Mouse (Mus musculus): Measurements from ENCODE around the gene Plekha5.

The Plekha5 gene

GRCm38 (mm10) chr6:140620531-140621349 is 196.9 kb downstream of the Plekha5 start:
- no peak for DNase-seq

GRCm38 (mm10) chr6:140621622-140622021 is 197.8 kb downstream of the Plekha5 start:
- no peak for DNase-seq

- DNase-seq: no peak
Measured at GRCm38 (mm10) chr6:140622391-140623225, 198.8 kb downstream of the Plekha5 start, which contains the start of gene Aebp2. TSS of gene Aebp2 (plus strand) at chr6:140622663.

GRCm38 (mm10) chr6:140623226-140624095 is 199.6 kb downstream of the Plekha5 start:
- peak; percentile 94 for DNase-seq

GRCm38 (mm10) chr6:140624096-140625051 is 200.5 kb downstream of the Plekha5 start:
- no peak for DNase-seq

- no peak for DNase-seq
Measured at GRCm38 (mm10) chr6:140629176-140629859, 205.5 kb downstream of the Plekha5 start.

GRCm38 (mm10) chr6:140630306-140630705 is 206.5 kb downstream of the Plekha5 start:
- no peak for DNase-seq

- no peak for DNase-seq
Measured at GRCm38 (mm10) chr6:140633616-140634015, 209.8 kb downstream of the Plekha5 start.

- no peak for DNase-seq
Measured at GRCm38 (mm10) chr6:140636290-140636689, 212.4 kb downstream of the Plekha5 start.

- DNase-seq: no peak
Measured at GRCm38 (mm10) chr6:140642010-140642409, 218.2 kb downstream of the Plekha5 start.

GRCm38 (mm10) chr6:140642655-140643054 is 218.8 kb downstream of the Plekha5 start:
- DNase-seq: no peak

GRCm38 (mm10) chr6:140645931-140646330 is 222.1 kb downstream of the Plekha5 start:
- DNase-seq: no peak

Data from kidney, adult 18-20 months (tissue).